Mouse (Mus musculus): ENCODE measurements around the gene Cebpb. TPM values are rescaled to one million over a fixed set of nuclear protein-coding genes. Genes with fewer than 3 reads are reported as not detected.

Cebpb gene
- polyA plus RNA-seq, 1 experiment from 2014 or later: 0.51 TPM

- WGBS: 74% methylated on average over 11 of the region's 11 CpGs
- H3K4me3 ChIP-seq (ENCODE audit: low read length): no peak overlapping the region
- H3K36me3 ChIP-seq (ENCODE audit: control insufficient read depth, insufficient read depth): no peaks in the 10 kb centered on the region
- H3K9ac ChIP-seq (ENCODE audit: low read length): no peak overlapping the region
- H3K4me1 ChIP-seq (ENCODE audit: control insufficient read depth, insufficient read depth, low read length): no peaks in the 10 kb centered on the region
- H3K9me3 ChIP-seq (replicated peaks; ENCODE audit: control insufficient read depth, low read length): no peaks in the 10 kb centered on the region
- H3K27ac ChIP-seq (ENCODE audit: low read length): no peak overlapping the region
- H3K4me2 ChIP-seq (ENCODE audit: low read depth, low read length): no peak overlapping the region
- ATAC-seq (replicated peaks; ENCODE audit: extremely low read depth, insufficient read depth, low FRiP score): no peak
- peaks cover 2% of the 10 kb centered on the region; the same call in 1 of the 2 replicates for H3K27me3 ChIP-seq (ENCODE audit: control insufficient read depth, insufficient read depth, low read length)
These were observed 32.6 kb downstream of the Cebpb start for GRCm38 (mm10) chr2:167721159-167721882.

- H3K4me1 ChIP-seq (ENCODE audit: control insufficient read depth, insufficient read depth, low read length): 0 out of 2 replicates have a peak, but pooled peaks cover 5% of the 10 kb centered on the region
- H3K27me3 ChIP-seq (ENCODE audit: control insufficient read depth, insufficient read depth, low read length): peaks cover 2% of the 10 kb centered on the region; the same call in 1 of the 2 replicates
- WGBS: 62% methylated on average over 6 of the region's 6 CpGs
- no peaks in the 10 kb centered on the region for H3K9me3 ChIP-seq (replicated peaks; ENCODE audit: control insufficient read depth, low read length)
- no peak overlapping the region for H3K4me3 ChIP-seq (ENCODE audit: low read length)
- no peak overlapping the region for H3K4me2 ChIP-seq (ENCODE audit: low read depth, low read length)
- H3K27ac ChIP-seq (ENCODE audit: low read length): no peak overlapping the region
- H3K9ac ChIP-seq (ENCODE audit: low read length): no peak overlapping the region
- no peak for ATAC-seq (replicated peaks; ENCODE audit: extremely low read depth, insufficient read depth, low FRiP score)
- H3K36me3 ChIP-seq (ENCODE audit: control insufficient read depth, insufficient read depth): no peaks in the 10 kb centered on the region
These were observed 33.8 kb downstream of the Cebpb start for GRCm38 (mm10) chr2:167722538-167722937.

DNA sequence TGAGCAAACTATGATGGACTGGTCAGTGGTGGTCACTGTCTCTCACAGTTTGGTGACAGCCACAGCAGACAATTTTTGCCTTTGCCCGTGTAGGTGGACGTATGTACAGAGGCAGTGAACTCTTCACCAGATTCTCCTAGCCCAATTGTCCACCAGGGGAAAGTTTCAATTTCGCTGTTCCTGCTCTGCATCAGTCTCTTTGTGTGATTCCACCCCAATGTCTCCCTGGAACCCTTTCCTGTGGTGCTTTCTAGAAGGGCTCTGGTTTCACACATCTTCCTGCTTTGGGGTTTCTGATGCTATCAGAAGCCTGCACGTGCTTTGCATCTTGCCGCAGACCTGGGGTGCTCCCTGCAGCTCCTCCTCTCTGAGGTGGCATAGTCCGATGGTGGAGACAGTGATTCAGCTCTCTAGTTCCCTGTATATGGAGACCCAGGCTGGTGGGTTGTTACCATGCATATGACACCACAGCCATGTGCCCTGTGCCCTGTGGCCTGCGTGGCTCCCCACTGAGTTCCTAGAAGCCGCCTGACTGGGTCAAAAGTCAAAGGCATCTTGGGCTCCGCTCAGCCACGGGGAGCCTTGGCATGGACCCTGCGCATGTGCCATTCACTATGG lies 35.0 kb downstream of the Cebpb start:
- H3K9ac ChIP-seq (ENCODE audit: low read length): no peak overlapping the region
- H3K27ac ChIP-seq (ENCODE audit: low read length): no peak overlapping the region
- ATAC-seq (replicated peaks; ENCODE audit: extremely low read depth, insufficient read depth, low FRiP score): no peak
- WGBS: 69% methylated on average over 11 of the region's 11 CpGs
- no peak overlapping the region for H3K4me2 ChIP-seq (ENCODE audit: low read depth, low read length)
- H3K36me3 ChIP-seq (ENCODE audit: control insufficient read depth, insufficient read depth): no peaks in the 10 kb centered on the region
- H3K4me3 ChIP-seq (ENCODE audit: low read length): no peak overlapping the region
- H3K4me1 ChIP-seq (ENCODE audit: control insufficient read depth, insufficient read depth, low read length): 0 out of 2 replicates have a peak, but pooled peaks cover 5% of the 10 kb centered on the region
- peaks cover 2% of the 10 kb centered on the region; the same call in 1 of the 2 replicates for H3K27me3 ChIP-seq (ENCODE audit: control insufficient read depth, insufficient read depth, low read length)
- H3K9me3 ChIP-seq (replicated peaks; ENCODE audit: control insufficient read depth, low read length): no peaks in the 10 kb centered on the region

GRCm38 (mm10) chr2:167725879-167726278 lies 37.2 kb downstream of the Cebpb start:
- Histone ChIP-seq H3K9me3 (replicated peaks; ENCODE audit: control insufficient read depth, low read length) (no peaks in the 10 kb centered on the region), H3K36me3 (ENCODE audit: control insufficient read depth, insufficient read depth) (no peaks in the 10 kb centered on the region), H3K4me2 (ENCODE audit: low read depth, low read length) (no peak overlapping the region), H3K27me3 (ENCODE audit: control insufficient read depth, insufficient read depth, low read length) (peaks cover 2% of the 10 kb centered on the region; the same call in 1 of the 2 replicates), H3K4me3 (ENCODE audit: low read length) (no peak overlapping the region), H3K4me1 (ENCODE audit: control insufficient read depth, insufficient read depth, low read length) (0 out of 2 replicates have a peak, but pooled peaks cover 5% of the 10 kb centered on the region), H3K27ac (ENCODE audit: low read length) (no peak overlapping the region), H3K9ac (ENCODE audit: low read length) (no peak overlapping the region)
- ATAC-seq (replicated peaks; ENCODE audit: extremely low read depth, insufficient read depth, low FRiP score): no peak
- 90% methylated on average over 10 of the region's 10 CpGs for WGBS

DNA sequence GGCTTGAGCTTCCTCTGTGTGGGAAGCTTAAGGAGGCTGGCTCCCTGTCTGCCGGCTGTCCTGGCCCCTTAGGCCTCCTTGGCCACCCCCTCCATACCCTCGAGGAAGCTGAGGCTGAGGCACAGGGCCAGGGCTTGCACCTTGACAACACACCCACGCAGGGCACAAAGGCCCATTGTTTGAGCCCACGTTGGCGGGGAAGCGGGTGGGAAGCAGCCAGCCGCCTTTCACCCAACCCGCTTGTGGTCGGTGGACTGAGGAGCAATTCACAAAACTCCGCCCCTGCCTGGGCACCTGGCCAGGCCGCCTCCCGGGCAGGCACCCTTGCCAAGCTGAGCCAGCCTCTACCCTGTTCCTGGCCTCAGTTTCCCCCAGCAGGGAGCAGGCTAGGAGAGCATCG lies 38.4 kb downstream of the Cebpb start:
- Histone ChIP-seq H3K27ac (ENCODE audit: low read length) (no peak overlapping the region), H3K4me3 (ENCODE audit: low read length) (no peak overlapping the region), H3K9me3 (replicated peaks; ENCODE audit: control insufficient read depth, low read length) (no peaks in the 10 kb centered on the region), H3K4me2 (ENCODE audit: low read depth, low read length) (no peak overlapping the region), H3K36me3 (ENCODE audit: control insufficient read depth, insufficient read depth) (no peaks in the 10 kb centered on the region), H3K4me1 (ENCODE audit: control insufficient read depth, insufficient read depth, low read length) (0 out of 2 replicates have a peak, but pooled peaks cover 5% of the 10 kb centered on the region), H3K9ac (ENCODE audit: low read length) (no peak overlapping the region), H3K27me3 (ENCODE audit: control insufficient read depth, insufficient read depth, low read length) (peaks cover 2% of the 10 kb centered on the region; the same call in 1 of the 2 replicates)
- 43% methylated on average over 13 of the region's 13 CpGs for WGBS
- 0 out of 2 replicates have a peak, but pooled peaks have one; percentile 25 for ATAC-seq (replicated peaks; ENCODE audit: extremely low read depth, insufficient read depth, low FRiP score)

GRCm38 (mm10) chr2:167730036-167730435 lies 41.3 kb downstream of the Cebpb start:
- Histone ChIP-seq H3K27ac (ENCODE audit: low read length) (no peak overlapping the region), H3K27me3 (ENCODE audit: control insufficient read depth, insufficient read depth, low read length) (no peaks in the 10 kb centered on the region), H3K36me3 (ENCODE audit: control insufficient read depth, insufficient read depth) (no peaks in the 10 kb centered on the region), H3K9me3 (replicated peaks; ENCODE audit: control insufficient read depth, low read length) (no peaks in the 10 kb centered on the region), H3K9ac (ENCODE audit: low read length) (no peak overlapping the region), H3K4me2 (ENCODE audit: low read depth, low read length) (no peak overlapping the region), H3K4me1 (ENCODE audit: control insufficient read depth, insufficient read depth, low read length) (peaks cover 11% of the 10 kb centered on the region; the same call in 1 of the 2 replicates), H3K4me3 (ENCODE audit: low read length) (no peak overlapping the region)
- ATAC-seq (replicated peaks; ENCODE audit: extremely low read depth, insufficient read depth, low FRiP score): no peak
- whole genome bisulfite sequencing: 69% methylated on average over 7 of the region's 7 CpGs

DNA sequence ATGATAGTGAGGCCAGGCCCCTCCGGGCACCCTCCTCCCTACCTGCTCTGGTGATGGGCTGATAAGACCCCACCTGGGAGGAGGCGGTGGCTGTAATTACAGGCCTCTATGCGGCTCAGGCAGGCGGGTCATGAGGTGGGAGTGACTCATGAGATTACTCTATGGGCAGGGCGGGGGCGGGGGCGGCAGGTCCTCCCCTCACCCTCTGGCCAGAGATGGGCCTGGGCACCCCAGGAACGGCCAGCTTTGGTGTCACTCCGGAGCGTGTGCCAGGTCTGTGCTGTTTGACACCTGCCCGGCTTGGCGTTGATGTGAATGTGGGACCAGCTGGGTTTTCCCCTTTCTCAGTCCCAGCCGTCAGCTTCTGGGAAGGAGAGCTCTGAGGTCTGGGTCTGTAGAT lies 42.4 kb downstream of the Cebpb start:
- Histone ChIP-seq H3K9ac (ENCODE audit: low read length) (no peak overlapping the region), H3K4me1 (ENCODE audit: control insufficient read depth, insufficient read depth, low read length) (peaks cover 11% of the 10 kb centered on the region; the same call in 1 of the 2 replicates), H3K27me3 (ENCODE audit: control insufficient read depth, insufficient read depth, low read length) (no peaks in the 10 kb centered on the region), H3K27ac (ENCODE audit: low read length) (no peak overlapping the region), H3K9me3 (replicated peaks; ENCODE audit: control insufficient read depth, low read length) (no peaks in the 10 kb centered on the region), H3K4me2 (ENCODE audit: low read depth, low read length) (no peak overlapping the region), H3K36me3 (ENCODE audit: control insufficient read depth, insufficient read depth) (no peaks in the 10 kb centered on the region), H3K4me3 (ENCODE audit: low read length) (no peak overlapping the region)
- 73% methylated on average over 13 of the region's 13 CpGs for WGBS
- ATAC-seq (replicated peaks; ENCODE audit: extremely low read depth, insufficient read depth, low FRiP score): no peak

- Histone ChIP-seq H3K4me3 (ENCODE audit: low read length) (no peak overlapping the region), H3K9me3 (replicated peaks; ENCODE audit: control insufficient read depth, low read length) (no peaks in the 10 kb centered on the region), H3K36me3 (ENCODE audit: control insufficient read depth, insufficient read depth) (no peaks in the 10 kb centered on the region), H3K27ac (ENCODE audit: low read length) (no peak overlapping the region), H3K9ac (ENCODE audit: low read length) (no peak overlapping the region), H3K4me2 (ENCODE audit: low read depth, low read length) (no peak overlapping the region), H3K4me1 (ENCODE audit: control insufficient read depth, insufficient read depth, low read length) (peaks cover 6% of the 10 kb centered on the region; the same call in 1 of the 2 replicates), H3K27me3 (ENCODE audit: control insufficient read depth, insufficient read depth, low read length) (no peaks in the 10 kb centered on the region)
- ATAC-seq (replicated peaks; ENCODE audit: extremely low read depth, insufficient read depth, low FRiP score): no peak
- WGBS: 60% methylated on average over 10 of the region's 10 CpGs
These were observed 46.1 kb downstream of the Cebpb start for GRCm38 (mm10) chr2:167734861-167735260.

DNA sequence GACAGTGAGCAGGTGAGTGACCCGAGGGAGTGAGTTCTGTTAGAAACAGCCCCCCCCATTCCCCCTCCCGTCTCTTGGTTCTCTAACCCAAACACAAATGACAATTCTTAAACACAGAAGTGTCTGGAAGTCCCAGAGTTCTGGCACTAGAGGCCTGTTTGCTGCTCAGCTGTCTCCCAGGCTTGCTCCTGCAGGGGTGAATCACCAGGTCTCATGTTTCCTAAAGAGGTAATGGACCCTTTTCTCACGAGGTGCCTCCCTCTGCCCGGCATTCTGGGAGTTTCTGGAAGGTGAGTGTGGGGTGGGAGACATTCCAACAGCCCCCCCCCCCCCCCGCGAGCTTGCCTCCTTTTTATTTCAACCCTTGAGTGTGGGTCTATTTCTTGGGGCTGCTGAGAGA lies 50.3 kb downstream of the Cebpb start:
- H3K9ac ChIP-seq (ENCODE audit: low read length): no peak overlapping the region
- no peak overlapping the region for H3K4me2 ChIP-seq (ENCODE audit: low read depth, low read length)
- ATAC-seq (replicated peaks; ENCODE audit: extremely low read depth, insufficient read depth, low FRiP score): no peak
- no peaks in the 10 kb centered on the region for H3K27me3 ChIP-seq (ENCODE audit: control insufficient read depth, insufficient read depth, low read length)
- no peaks in the 10 kb centered on the region for H3K4me1 ChIP-seq (ENCODE audit: control insufficient read depth, insufficient read depth, low read length)
- H3K27ac ChIP-seq (ENCODE audit: low read length): no peak overlapping the region
- 35% methylated on average over 6 of the region's 6 CpGs for WGBS
- no peaks in the 10 kb centered on the region for H3K36me3 ChIP-seq (ENCODE audit: control insufficient read depth, insufficient read depth)
- no peaks in the 10 kb centered on the region for H3K9me3 ChIP-seq (replicated peaks; ENCODE audit: control insufficient read depth, low read length)
- no peak overlapping the region for H3K4me3 ChIP-seq (ENCODE audit: low read length)
